Comparison of ENCODE assay signal across 9 mouse cellular contexts in genomic region chr8:107504239-107504985, GRCm38 (mm10).
DNase-seq lines count a peak whose midpoint lies in the region; ATAC-seq and TF ChIP-seq lines count a peak whose summit lies in the region.
"Had no signal": no experiment of that assay in that cellular context is flagged by ENCODE, and none has a peak within 500 bp of the region (broad histone marks: within the 10 kb centered on the region; RNA-seq: fewer than 3 reads in every experiment).

No protein-coding gene starts in this region.

- H3K27ac ChIP-seq in lung, postnatal 0 days (ENCODE audit: low read length): 0 out of 2 replicates have a peak overlapping the region, but pooled peaks have one; percentile 9
- H3K27ac ChIP-seq in liver, embryonic 13.5 days: peak overlapping the region; percentile 58
- H3K27ac ChIP-seq in forebrain, postnatal 0 days (ENCODE audit: low read depth, low read length): no peak overlapping the region

- no peak overlapping the region for H3K4me2 ChIP-seq in lung, postnatal 0 days (replicated peaks; ENCODE audit: low read depth, low read length)
- no peak overlapping the region for H3K4me2 ChIP-seq in liver, embryonic 13.5 days
- no peak overlapping the region for H3K4me2 ChIP-seq in forebrain, postnatal 0 days (ENCODE audit: low read depth)

- no peaks in the 10 kb centered on the region for H3K36me3 ChIP-seq in lung, postnatal 0 days (ENCODE audit: insufficient read depth, low read length)
- peaks cover 19% of the 10 kb centered on the region for H3K36me3 ChIP-seq in liver, embryonic 13.5 days
- peaks cover 3% of the 10 kb centered on the region; the same call in 1 of the 2 replicates for H3K36me3 ChIP-seq in forebrain, postnatal 0 days (ENCODE audit: insufficient read depth)

- no peaks in the 10 kb centered on the region for H3K27me3 ChIP-seq in lung, postnatal 0 days (replicated peaks; ENCODE audit: insufficient read depth, low read length)
- H3K27me3 ChIP-seq in liver, embryonic 13.5 days: no peaks in the 10 kb centered on the region
- no peaks in the 10 kb centered on the region for H3K27me3 ChIP-seq in forebrain, postnatal 0 days (ENCODE audit: insufficient read depth, low read length)

- ATAC-seq in lung, postnatal 0 days: no peak
- ATAC-seq in liver, embryonic 13.5 days (ENCODE audit: low read depth): no peak
- ATAC-seq in forebrain, postnatal 0 days: no peak

- no peak overlapping the region for H3K4me3 ChIP-seq in lung, postnatal 0 days (ENCODE audit: low read depth, low read length)
- no peak overlapping the region for H3K4me3 ChIP-seq in liver, embryonic 13.5 days (replicated peaks)
- no peak overlapping the region for H3K4me3 ChIP-seq in forebrain, postnatal 0 days (ENCODE audit: low read depth, low read length)

- 76% methylated on average over 13 of the region's 13 CpGs for WGBS in lung, postnatal 0 days
- WGBS in liver, embryonic 13.5 days (ENCODE audit: insufficient replicate concordance): 49% methylated on average over 13 of the region's 13 CpGs
- WGBS in forebrain, postnatal 0 days: 82% methylated on average over 13 of the region's 13 CpGs

- intact Hi-C loops in left cerebral cortex, postnatal 10 days (cut with DNase I): no loop called here

- no peak for TF ChIP-seq CTCF in lung, postnatal 0 days (IDR thresholded peaks at IDR 0.05)
- no peak for TF ChIP-seq CTCF in forebrain, postnatal 0 days (IDR thresholded peaks at IDR 0.05; ENCODE audit: low read depth)

- no peak for TF ChIP-seq EP300 in lung, postnatal 0 days (IDR thresholded peaks at IDR 0.05)

- H3K9me3 ChIP-seq in lung, postnatal 0 days (ENCODE audit: low read length): no peaks in the 10 kb centered on the region
- no peaks in the 10 kb centered on the region for H3K9me3 ChIP-seq in liver, embryonic 13.5 days (replicated peaks)
- no peaks in the 10 kb centered on the region for H3K9me3 ChIP-seq in forebrain, postnatal 0 days (ENCODE audit: low read length)

- DNase-seq in lung, postnatal 0 days (ENCODE audit: low spot score): no peak
- no peak for DNase-seq in lung, postnatal 36 days
- peak; percentile 30 for DNase-seq in CD4-positive helper T cell, adult 2 months (ENCODE audit: low read depth, low spot score)
- peak; percentile 31 for DNase-seq in adrenal gland, postnatal 25 days
- no peak for DNase-seq in liver, embryonic 13.5 days
- no peak for DNase-seq in left cerebral cortex, postnatal 10 days (ENCODE audit: extremely low spot score in 1 of 2, low spot score in 2 of 2)
- no peak for DNase-seq in forebrain, postnatal 0 days
- DNase-seq: embryo, embryonic 11 days; kidney, postnatal 36 days had no signal

- no peak overlapping the region for H3K9ac ChIP-seq in lung, postnatal 0 days (replicated peaks; ENCODE audit: low read depth)
- no peak overlapping the region for H3K9ac ChIP-seq in liver, embryonic 13.5 days
- H3K9ac ChIP-seq in forebrain, postnatal 0 days: no peak overlapping the region

- H3K4me1 ChIP-seq in lung, postnatal 0 days (ENCODE audit: insufficient read depth, low read depth, low read length): 0 out of 2 replicates have a peak, but pooled peaks cover 5% of the 10 kb centered on the region
- H3K4me1 ChIP-seq in liver, embryonic 13.5 days (replicated peaks): peaks cover 40% of the 10 kb centered on the region
- H3K4me1 ChIP-seq in forebrain, postnatal 0 days (ENCODE audit: insufficient read depth): no peaks in the 10 kb centered on the region

Comparison
In these comparisons a context has a peak if more than half of its experiments do, and no peak if none do; other contexts are left out.
1. DNase-seq: peak in CD4-positive helper T cell, adult 2 months (single experiment) and adrenal gland, postnatal 25 days (single experiment); none in lung, postnatal 0 days (single experiment), lung, postnatal 36 days (single experiment), liver, embryonic 13.5 days (single experiment), left cerebral cortex, postnatal 10 days (0 of 2) and forebrain, postnatal 0 days (single experiment).